Mouse (Mus musculus) liver, adult 2 months (tissue): ENCODE results near the gene Ddc.

ENCODE experiments used
- CTCF ChIP-seq: fragments of 200-500 bp; IDR thresholded peaks from 2 replicates; pipeline ENCODE4 v1.5.1; 2011; ENCODE audit warnings: low read depth, low read length, control low read depth
- POLR2A ChIP-seq: fragments of 200-500 bp; IDR thresholded peaks from 2 replicates; pipeline ENCODE4 v1.6.1; 2011; ENCODE audit warnings: low read length, control low read depth; ENCODE audit not compliant: insufficient read depth; ENCODE audit errors: extremely low read depth

DNA sequence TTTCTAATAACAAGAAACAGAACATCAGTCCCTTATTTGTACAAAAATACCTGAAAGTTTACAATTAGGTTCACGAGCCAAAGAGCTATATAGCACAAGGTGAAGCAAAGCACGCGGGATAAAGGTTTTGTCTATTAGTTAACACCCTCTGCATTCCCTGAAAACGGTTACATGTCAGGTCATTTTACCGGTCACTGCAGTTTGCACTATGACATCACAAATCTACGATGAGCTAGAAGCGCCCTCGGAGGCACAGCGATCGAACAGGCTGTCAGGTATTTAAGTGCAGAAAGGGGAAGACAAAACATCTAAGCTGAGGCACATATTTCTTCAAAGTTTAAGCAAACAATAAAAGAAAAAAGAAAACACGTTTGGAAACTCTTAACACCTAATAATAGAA, 32.6 kb upstream of the Ddc start:
- TF ChIP-seq CTCF (no peak), POLR2A (no peak)
